ENCODE assay signal across 8 mouse cellular contexts in genomic region chr12:36041281-36041589, GRCm38 (mm10). TPM values are rescaled to one million over a fixed set of nuclear protein-coding genes. Genes with fewer than 3 reads are reported as not detected.
DNase-seq lines count a peak whose midpoint lies in the region; ATAC-seq and TF ChIP-seq lines count a peak whose summit lies in the region.

No protein-coding gene starts in this region.

- no peaks in the 10 kb centered on the region for H3K36me3 ChIP-seq in heart, embryonic 15.5 days
- H3K36me3 ChIP-seq in hindbrain, embryonic 12.5 days: peaks cover 2% of the 10 kb centered on the region; the same call in 1 of the 2 replicates
- peaks cover 7% of the 10 kb centered on the region; the same call in 1 of the 2 replicates for H3K36me3 ChIP-seq in midbrain, embryonic 12.5 days

- no peak for TF ChIP-seq CTCF in bone marrow, adult 2 months (IDR thresholded peaks at IDR 0.05; ENCODE audit: control insufficient read depth, insufficient read depth, low read length)

- DNase-seq in heart, adult 18-20 months: no peak
- DNase-seq in layer of hippocampus, adult 18-20 months (ENCODE audit: low spot score in 2 of 2): no peak
- DNase-seq in ovary, adult 18-20 months (ENCODE audit: low spot score): no peak
- DNase-seq in cerebellum, postnatal 4 days (ENCODE audit: low spot score in 2 of 2): no peak

- peak overlapping the region; percentile 42; the same call in 1 of the 2 replicates for H3K27ac ChIP-seq in heart, embryonic 15.5 days
- peak overlapping the region; percentile 51; the same call in 1 of the 2 replicates for H3K27ac ChIP-seq in bone marrow, adult 2 months (ENCODE audit: control insufficient read depth, insufficient read depth, low read depth, low read length, poor library complexity)
- H3K27ac ChIP-seq in hindbrain, embryonic 12.5 days: no peak overlapping the region
- H3K27ac ChIP-seq in midbrain, embryonic 12.5 days (replicated peaks): no peak overlapping the region

- ATAC-seq in heart, embryonic 15.5 days (replicated peaks; ENCODE audit: insufficient number of reproducible peaks, insufficient read depth, low FRiP score, low read depth): no peak
- no peak for ATAC-seq in hindbrain, embryonic 12.5 days (ENCODE audit: low FRiP score)
- no peak for ATAC-seq in midbrain, embryonic 12.5 days (ENCODE audit: low FRiP score, low read depth)

- H3K4me2 ChIP-seq in heart, embryonic 15.5 days: peak overlapping the region; percentile 88
- H3K4me2 ChIP-seq in hindbrain, embryonic 12.5 days (replicated peaks): peak overlapping the region; percentile 52
- peak overlapping the region; percentile 60 for H3K4me2 ChIP-seq in midbrain, embryonic 12.5 days (replicated peaks)

- peak overlapping the region; percentile 8; the same call in 1 of the 2 replicates for H3K9ac ChIP-seq in heart, embryonic 15.5 days
- H3K9ac ChIP-seq in hindbrain, embryonic 12.5 days: peak overlapping the region; percentile 95; the same call in 1 of the 2 replicates
- peak overlapping the region; percentile 92 for H3K9ac ChIP-seq in midbrain, embryonic 12.5 days (replicated peaks)

- WGBS in heart, embryonic 15.5 days: 28% methylated on average over 4 of the region's 4 CpGs
- WGBS in bone marrow, adult 2 months: 6% methylated on average over 4 of the region's 4 CpGs
- 47% methylated on average over 4 of the region's 4 CpGs for WGBS in hindbrain, embryonic 12.5 days
- WGBS in midbrain, embryonic 12.5 days: 50% methylated on average over 4 of the region's 4 CpGs

- H3K4me3 ChIP-seq in heart, embryonic 15.5 days: peak overlapping the region; percentile 79
- H3K4me3 ChIP-seq in bone marrow, adult 2 months (replicated peaks; ENCODE audit: control insufficient read depth, low read depth, low read length): peak overlapping the region; percentile 46
- H3K4me3 ChIP-seq in hindbrain, embryonic 12.5 days: peak overlapping the region; percentile 94
- H3K4me3 ChIP-seq in midbrain, embryonic 12.5 days: peak overlapping the region; percentile 94

- H3K9me3 ChIP-seq in heart, embryonic 15.5 days (replicated peaks): no peaks in the 10 kb centered on the region
- peaks cover 7% of the 10 kb centered on the region; the same call in 1 of the 2 replicates for H3K9me3 ChIP-seq in hindbrain, embryonic 12.5 days (replicated peaks)
- peaks cover 5% of the 10 kb centered on the region; the same call in 1 of the 2 replicates for H3K9me3 ChIP-seq in midbrain, embryonic 12.5 days

- H3K4me1 ChIP-seq in heart, embryonic 15.5 days (replicated peaks): peaks cover 16% of the 10 kb centered on the region
- peaks cover 4% of the 10 kb centered on the region for H3K4me1 ChIP-seq in bone marrow, adult 2 months (ENCODE audit: control insufficient read depth, insufficient read depth, low read length)
- H3K4me1 ChIP-seq in hindbrain, embryonic 12.5 days: peaks cover 18% of the 10 kb centered on the region
- peaks cover 16% of the 10 kb centered on the region for H3K4me1 ChIP-seq in midbrain, embryonic 12.5 days

- H3K27me3 ChIP-seq in heart, embryonic 15.5 days: no peaks in the 10 kb centered on the region
- no peaks in the 10 kb centered on the region for H3K27me3 ChIP-seq in hindbrain, embryonic 12.5 days
- H3K27me3 ChIP-seq in midbrain, embryonic 12.5 days: no peaks in the 10 kb centered on the region

- TF ChIP-seq POLR2A in bone marrow, adult 2 months (IDR thresholded peaks at IDR 0.05; ENCODE audit: borderline replicate concordance, control insufficient read depth, low read depth, low read length): no peak

RNA-seq across cellular contexts. Expression of gene Tspan13, which starts 1.1 kb away (rescaled TPM):
- 57.9 and 65.1 TPM in 2 replicates for polyA plus RNA-seq in heart, embryonic 15.5 days (2015; fragmentation: Nextera tagmentation; extraction: Ambion mirVana)
- total RNA-seq in heart, adult 18-20 months (2021): 10 to 100 TPM; 34.9 to 46.1 TPM
- 18.3 and 22.2 TPM in 2 replicates for polyA plus RNA-seq in bone marrow, adult 2 months (2011; ENCODE audit: insufficient read depth, insufficient read length, low replicate concordance, missing spikeins)
- 257 TPM in 2 replicates for polyA plus RNA-seq in hindbrain, embryonic 12.5 days (2016; fragmentation: Nextera tagmentation; extraction: Ambion mirVana)
- 258 and 264 TPM in 2 replicates for polyA plus RNA-seq in midbrain, embryonic 12.5 days (2016; fragmentation: Nextera tagmentation; extraction: Ambion mirVana)
- 100 to 1,000 TPM; 284 to 286 TPM for total RNA-seq in layer of hippocampus, adult 18-20 months (2021)

RNA-seq across cellular contexts. Expression of gene Agr2, which starts 48.5 kb away (rescaled TPM):
- polyA plus RNA-seq in heart, embryonic 15.5 days (2015; fragmentation: Nextera tagmentation; extraction: Ambion mirVana): 1.2 and 2.2 TPM in 2 replicates
- 1 to 10 TPM in 1 of 2 experiments, not detected in 1; 1.3 TPM for total RNA-seq in heart, adult 18-20 months (2021)
- not detected in 2 replicates for polyA plus RNA-seq in bone marrow, adult 2 months (2011; ENCODE audit: insufficient read depth, insufficient read length, low replicate concordance, missing spikeins)
- 0.28 and 0.42 TPM in 2 replicates for polyA plus RNA-seq in hindbrain, embryonic 12.5 days (2016; fragmentation: Nextera tagmentation; extraction: Ambion mirVana)
- not detected in 2 replicates for polyA plus RNA-seq in midbrain, embryonic 12.5 days (2016; fragmentation: Nextera tagmentation; extraction: Ambion mirVana)
- not detected for total RNA-seq in layer of hippocampus, adult 18-20 months (2021)

Comparison
In these comparisons a context has a peak if more than half of its experiments do, and no peak if none do; other contexts are left out.
1. H3K27ac ChIP-seq: peak in heart, embryonic 15.5 days (single experiment) and bone marrow, adult 2 months (single experiment); none in hindbrain, embryonic 12.5 days (single experiment) and midbrain, embryonic 12.5 days (single experiment).
2. H3K9ac ChIP-seq: peak in every context shown above with its lines; median percentile 95 in hindbrain, embryonic 12.5 days; 92 in midbrain, embryonic 12.5 days; 8 in heart, embryonic 15.5 days.
3. Peak in every context shown above with its lines, with median percentiles within 50 percentile points of each other: H3K4me2 ChIP-seq and H3K4me3 ChIP-seq.